Mouse (Mus musculus) limb, embryonic 11.5 days (tissue): Measurements from ENCODE around the gene Trappc12. TPM values are rescaled to one million over a fixed set of nuclear protein-coding genes. Genes with fewer than 3 reads are reported as not detected.

Experiments used
- ATAC-seq: fragments of 200-750 bp; cut with Nextera tagmentation; 2 replicates; pipeline ENCODE4 v1.8.0; 2017; ENCODE audit warnings: low read depth; ENCODE audit not compliant: insufficient number of reproducible peaks, low FRiP score, low TSS enrichment
- DNase-seq: peaks from one replicate; pipeline ENCODE4 v3.0.0-alpha.2; 2015; ENCODE audit warnings: low spot score
- H3K27ac ChIP-seq: fragments of 300-500 bp; sonication (generic); replicated peaks from 2 replicates; pipeline ENCODE4 v1.5.1; 2014; ENCODE audit warnings: low read depth, mild to moderate bottlenecking, low read length
- H3K27me3 ChIP-seq: fragments of 300-500 bp; sonication (generic); 2 replicates; pipeline ENCODE4 v1.6.1; 2014; ENCODE audit warnings: mild to moderate bottlenecking, low read length, mixed read lengths; ENCODE audit not compliant: control insufficient read depth, insufficient read depth
- H3K36me3 ChIP-seq: fragments of 300-500 bp; sonication (generic); 2 replicates; pipeline ENCODE4 v1.6.1; 2014; ENCODE audit warnings: mild to moderate bottlenecking, low read length, moderate library complexity, mixed read lengths; ENCODE audit not compliant: control insufficient read depth, insufficient read depth
- H3K4me1 ChIP-seq: fragments of 300-500 bp; sonication (generic); 2 replicates; pipeline ENCODE4 v1.6.1; 2014; ENCODE audit warnings: low read length, mixed read lengths; ENCODE audit not compliant: control insufficient read depth, insufficient read depth
- H3K4me2 ChIP-seq: fragments of 300-500 bp; sonication (generic); 2 replicates; pipeline ENCODE4 v1.6.1; 2014; ENCODE audit warnings: low read depth, mild to moderate bottlenecking, moderate library complexity; ENCODE audit not compliant: severe bottlenecking
- H3K4me3 ChIP-seq: fragments of 300-500 bp; sonication (generic); 2 replicates; pipeline ENCODE4 v1.5.1; 2014; ENCODE audit warnings: low read depth, low read length
- H3K9ac ChIP-seq: fragments of 300-500 bp; sonication (generic); 2 replicates; pipeline ENCODE4 v1.6.1; 2014; ENCODE audit warnings: mild to moderate bottlenecking, low read length
- H3K9me3 ChIP-seq: fragments of 300-500 bp; sonication (generic); 2 replicates; pipeline ENCODE4 v1.6.1; 2016; ENCODE audit warnings: low read length; ENCODE audit not compliant: control insufficient read depth
- WGBS: fragments of 180-500 bp; shearing (Covaris S2); extraction: QIAGEN DNeasy Blood & Tissue Kit; methylation state at CpG from one replicate; pipeline ENCODE4 v1.1.7; 2014; 5-methylcytosine and 5-hydroxymethylcytosine counted together
- polyA plus RNA-seq: library from polyadenylated mRNA; unstranded; fragments of >200 nt; fragmentation: Nextera tagmentation; extraction: Ambion mirVana; gene quantifications from 2 replicates; pipeline ENCODE4 v1.2.1, GENCODE M21; 2014

Gene Trappc12
- polyA plus RNA-seq = 37.6 and 42.5 TPM in 2 replicates

DNA sequence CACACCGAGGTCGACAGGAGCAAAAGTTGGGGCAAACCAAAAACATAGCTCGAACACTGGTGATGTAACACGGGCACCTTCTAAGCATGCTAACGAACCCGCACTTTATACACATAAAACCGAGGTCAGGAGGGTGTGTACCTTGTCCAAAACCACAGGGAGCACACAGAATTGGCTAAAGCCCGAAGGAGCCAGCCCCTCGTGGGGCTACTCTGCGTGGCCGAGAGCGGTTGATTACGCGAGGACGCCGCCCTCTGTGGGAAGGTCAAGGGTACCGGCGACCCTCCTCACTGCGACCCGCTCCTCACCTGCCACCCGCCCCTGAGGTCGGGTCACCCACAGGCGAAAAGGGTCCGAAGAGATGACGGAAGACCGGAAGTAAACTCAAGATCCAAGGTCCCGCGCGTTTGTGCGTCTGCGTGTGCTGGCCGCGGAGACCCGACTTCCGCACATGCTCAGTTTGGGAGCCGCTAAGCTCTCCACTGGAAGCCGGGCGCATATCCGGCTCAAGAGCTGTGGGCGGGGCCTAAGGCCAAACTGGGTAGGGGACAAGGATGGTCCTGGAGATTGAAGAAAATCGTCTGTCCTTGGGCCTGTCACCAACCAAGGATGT lies at the start of gene Trappc12:
Gene Trappc12 (minus strand): TSS at position 452 of the 613 bp plus-strand sequence.
- Histone ChIP-seq H3K4me2 (peak within 1 kb of the TSS; percentile 88), H3K27ac (no peak within 1 kb of the TSS), H3K9ac (peak within 1 kb of the TSS; percentile 69), H3K36me3 (peaks cover 3% of the 10 kb centered on the region; the same call in 1 of the 2 replicates), H3K9me3 (no peaks in the 10 kb centered on the region), H3K27me3 (no peaks in the 10 kb centered on the region), H3K4me1 (peaks cover 5% of the 10 kb centered on the region; the same call in 1 of the 2 replicates), H3K4me3 (peak within 1 kb of the TSS; percentile 81)
- ATAC-seq = peak; percentile 88
- 1% methylated on average over 41 of the region's 41 CpGs for WGBS
- peak; percentile 89 for DNase-seq

GRCm38 (mm10) chr12:28799798-28800411 lies 49.6 kb upstream of the Trappc12 start:
- no peak overlapping the region for H3K4me3 ChIP-seq
- peak overlapping the region; percentile 75 for H3K27ac ChIP-seq
- H3K36me3 ChIP-seq = no peaks in the 10 kb centered on the region
- no peaks in the 10 kb centered on the region; the same call in 1 of the 2 replicates for H3K9me3 ChIP-seq
- peaks cover 15% of the 10 kb centered on the region for H3K4me1 ChIP-seq
- 20% methylated on average over 11 of the region's 11 CpGs for WGBS
- DNase-seq (peak; percentile 83), ATAC-seq (peak; percentile 83)
- H3K27me3 ChIP-seq = no peaks in the 10 kb centered on the region
- H3K4me2 ChIP-seq = peak overlapping the region; percentile 7; the same call in 1 of the 2 replicates
- H3K9ac ChIP-seq = no peak overlapping the region

- Histone ChIP-seq H3K36me3 (no peaks in the 10 kb centered on the region), H3K4me2 (no peak overlapping the region), H3K27ac (no peak overlapping the region), H3K4me3 (no peak overlapping the region), H3K27me3 (no peaks in the 10 kb centered on the region), H3K9ac (no peak overlapping the region), H3K4me1 (peaks cover 13% of the 10 kb centered on the region), H3K9me3 (no peaks in the 10 kb centered on the region; the same call in 1 of the 2 replicates)
- DNase-seq = no peak
- ATAC-seq = no peak
These were observed 46.7 kb upstream of the Trappc12 start for GRCm38 (mm10) chr12:28796881-28797420.

DNA sequence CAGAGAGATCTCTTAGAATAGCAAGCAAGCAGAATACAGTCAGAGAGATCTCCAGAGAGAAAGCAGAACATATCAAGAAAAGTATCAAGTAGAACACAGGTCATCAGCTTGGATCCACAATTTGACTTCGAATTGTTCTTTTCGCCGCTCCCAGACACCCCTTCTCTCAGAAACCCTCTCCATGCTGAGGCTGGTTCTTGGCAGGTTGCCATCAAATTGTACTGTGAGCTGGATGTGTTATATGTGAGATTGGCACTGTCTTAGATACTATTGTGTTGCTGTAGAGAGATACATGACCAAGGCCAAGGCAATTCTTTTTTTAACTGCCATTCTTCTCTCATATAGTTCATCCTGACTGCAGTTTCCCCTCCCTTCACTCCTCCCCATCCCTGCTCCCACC lies 44.8 kb upstream of the Trappc12 start:
- H3K36me3 ChIP-seq = no peaks in the 10 kb centered on the region
- DNase-seq (no peak), ATAC-seq (no peak)
- H3K9ac ChIP-seq = no peak overlapping the region
- H3K27me3 ChIP-seq = no peaks in the 10 kb centered on the region
- peaks cover 9% of the 10 kb centered on the region for H3K4me1 ChIP-seq
- no peaks in the 10 kb centered on the region; the same call in 1 of the 2 replicates for H3K9me3 ChIP-seq
- no peak overlapping the region for H3K4me2 ChIP-seq
- no peak overlapping the region for H3K4me3 ChIP-seq
- WGBS = 97% methylated on average over 3 of the region's 3 CpGs
- no peak overlapping the region for H3K27ac ChIP-seq

DNA sequence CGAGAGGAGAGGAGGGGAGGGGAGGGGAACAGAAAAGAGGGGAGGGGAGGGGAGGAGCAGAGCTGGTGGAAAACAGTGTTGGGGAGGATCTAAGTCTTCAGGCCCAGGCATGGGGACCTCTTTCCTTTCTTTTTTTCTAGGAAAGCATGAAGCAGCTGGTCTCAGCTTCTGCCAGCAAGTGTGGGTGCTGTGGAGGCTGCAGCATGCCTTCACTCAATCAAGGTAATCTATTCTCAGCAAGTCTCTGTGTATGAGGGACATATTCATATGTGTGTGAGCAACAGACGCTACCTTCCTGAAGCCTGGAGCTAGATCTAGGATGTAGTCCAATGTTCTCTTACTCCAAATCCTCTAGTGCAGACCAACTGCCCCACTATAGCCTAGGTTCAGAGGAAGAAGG lies 43.4 kb upstream of the Trappc12 start:
- Histone ChIP-seq H3K4me1 (peaks cover 3% of the 10 kb centered on the region; the same call in 1 of the 2 replicates), H3K9ac (no peak overlapping the region), H3K9me3 (no peaks in the 10 kb centered on the region; the same call in 1 of the 2 replicates), H3K27me3 (no peaks in the 10 kb centered on the region), H3K36me3 (no peaks in the 10 kb centered on the region), H3K4me2 (no peak overlapping the region), H3K4me3 (no peak overlapping the region), H3K27ac (no peak overlapping the region)
- no peak for ATAC-seq
- WGBS = 79% methylated on average over 2 of the region's 2 CpGs
- DNase-seq = no peak

DNA sequence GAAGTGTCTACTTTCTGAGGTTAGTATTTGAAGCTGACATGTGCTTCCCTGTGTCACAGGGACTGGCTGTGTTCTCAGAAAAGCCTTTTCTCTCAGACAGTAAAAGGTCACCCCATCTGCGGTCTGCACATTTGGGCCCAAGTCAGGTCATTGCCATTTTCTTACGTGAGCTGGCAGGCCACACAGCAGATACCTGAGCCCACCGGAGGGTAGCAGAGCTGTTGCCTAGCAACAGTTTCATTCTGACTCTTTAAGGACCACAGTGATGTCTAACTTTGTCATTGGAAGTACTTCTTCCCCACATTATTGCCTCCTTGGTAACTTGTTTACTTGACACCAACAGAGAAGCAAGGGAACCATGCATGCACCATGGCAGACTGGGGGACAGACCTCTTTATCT lies 42.3 kb upstream of the Trappc12 start:
- no peak overlapping the region for H3K4me2 ChIP-seq

DNA sequence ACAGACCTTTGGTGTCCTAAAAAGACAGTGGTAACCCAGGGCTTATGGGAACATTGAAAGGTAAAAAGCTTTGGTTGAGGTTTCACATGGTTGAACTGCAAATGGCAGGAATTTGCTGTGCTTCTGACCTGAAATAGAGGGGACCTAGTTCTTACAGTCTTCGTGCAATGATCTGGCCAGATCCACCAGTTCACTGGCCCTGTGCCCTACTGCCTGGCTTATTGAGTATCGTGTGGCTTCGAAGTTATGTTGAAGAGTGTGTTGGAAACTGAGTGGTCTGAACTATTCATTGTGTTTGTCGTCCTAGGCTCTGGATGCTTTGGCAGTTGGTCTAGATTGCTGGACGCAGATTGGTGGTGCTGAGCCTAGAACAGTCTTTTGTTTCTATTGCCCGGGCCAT lies 36.0 kb upstream of the Trappc12 start:
- peaks cover 26% of the 10 kb centered on the region for H3K4me1 ChIP-seq
- no peak for DNase-seq

More for the DNA sequence above, 42.3 kb upstream of the Trappc12 start:
- Histone ChIP-seq H3K4me3 (no peak overlapping the region), H3K4me1 (peaks cover 3% of the 10 kb centered on the region; the same call in 1 of the 2 replicates), H3K9ac (no peak overlapping the region), H3K27ac (no peak overlapping the region), H3K36me3 (no peaks in the 10 kb centered on the region), H3K27me3 (no peaks in the 10 kb centered on the region), H3K9me3 (no peaks in the 10 kb centered on the region)
- no peak for DNase-seq
- ATAC-seq = no peak
- 79% methylated on average over 3 of the region's 3 CpGs for WGBS

DNA sequence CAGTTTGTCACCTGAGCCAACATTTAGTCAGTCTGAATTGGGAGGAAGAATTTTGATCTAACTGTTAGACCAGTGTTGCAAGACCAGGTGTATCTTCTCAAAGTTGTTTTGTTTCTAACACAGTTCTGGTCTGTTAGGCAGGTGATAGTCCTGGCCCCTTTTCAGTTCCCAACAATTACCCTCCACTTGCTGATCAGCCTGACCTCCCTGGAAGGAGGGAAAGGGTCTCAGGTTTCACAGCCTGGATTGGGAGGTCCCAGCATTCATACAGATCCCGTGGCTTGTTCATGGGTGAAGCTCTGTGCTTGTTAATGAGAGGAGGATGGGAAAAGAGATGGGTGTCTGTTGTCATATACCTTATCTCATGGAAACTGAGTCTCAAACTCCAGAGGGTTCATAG lies 35.0 kb upstream of the Trappc12 start:
- no peak overlapping the region for H3K4me3 ChIP-seq
- no peaks in the 10 kb centered on the region for H3K27me3 ChIP-seq
- peaks cover 27% of the 10 kb centered on the region for H3K4me1 ChIP-seq
- no peaks in the 10 kb centered on the region for H3K36me3 ChIP-seq
- 0% methylated on average over 1 of the region's 1 CpGs for WGBS
- H3K4me2 ChIP-seq = no peak overlapping the region
- DNase-seq = peak; percentile 60
- no peak overlapping the region for H3K9ac ChIP-seq
- no peaks in the 10 kb centered on the region for H3K9me3 ChIP-seq
- no peak overlapping the region for H3K27ac ChIP-seq
- ATAC-seq = no peak

More for the DNA sequence above, 36.0 kb upstream of the Trappc12 start:
- 97% methylated on average over 6 of the region's 6 CpGs for WGBS
- Histone ChIP-seq H3K27me3 (no peaks in the 10 kb centered on the region), H3K27ac (no peak overlapping the region), H3K36me3 (no peaks in the 10 kb centered on the region), H3K4me2 (no peak overlapping the region), H3K9ac (no peak overlapping the region), H3K9me3 (no peaks in the 10 kb centered on the region), H3K4me3 (no peak overlapping the region)
- ATAC-seq = no peak
